Mouse (Mus musculus): Measurements from ENCODE around the gene Gripap1. TPM values are rescaled to one million over a fixed set of nuclear protein-coding genes. Genes with fewer than 3 reads are reported as not detected.
A peak's percentile ranks its signal among the peaks of the same experiment; 100 is the strongest.

The Gripap1 gene
- total RNA-seq (2021), result 10 to 100 TPM; 26.1 to 31.7 TPM
- long read RNA-seq, experiment 1, transcript Gripap1-203 (26 exons, 3,015 nt), result major isoform, 8 of 17 reads
- long read RNA-seq, experiment 1, partial matches to known transcripts, result 4 of 17 reads
- long read RNA-seq, experiment 1, other reads (novel, unspliced or antisense), result 3 of 17 reads
- long read RNA-seq, experiment 2, transcript Gripap1-203 (26 exons, 3,015 nt), result major isoform, 5 of 10 reads
- long read RNA-seq, experiment 2, partial matches to known transcripts, result 1 of 10 reads
- long read RNA-seq, experiment 2, other reads (novel, unspliced or antisense), result 0 of 10 reads

DNA sequence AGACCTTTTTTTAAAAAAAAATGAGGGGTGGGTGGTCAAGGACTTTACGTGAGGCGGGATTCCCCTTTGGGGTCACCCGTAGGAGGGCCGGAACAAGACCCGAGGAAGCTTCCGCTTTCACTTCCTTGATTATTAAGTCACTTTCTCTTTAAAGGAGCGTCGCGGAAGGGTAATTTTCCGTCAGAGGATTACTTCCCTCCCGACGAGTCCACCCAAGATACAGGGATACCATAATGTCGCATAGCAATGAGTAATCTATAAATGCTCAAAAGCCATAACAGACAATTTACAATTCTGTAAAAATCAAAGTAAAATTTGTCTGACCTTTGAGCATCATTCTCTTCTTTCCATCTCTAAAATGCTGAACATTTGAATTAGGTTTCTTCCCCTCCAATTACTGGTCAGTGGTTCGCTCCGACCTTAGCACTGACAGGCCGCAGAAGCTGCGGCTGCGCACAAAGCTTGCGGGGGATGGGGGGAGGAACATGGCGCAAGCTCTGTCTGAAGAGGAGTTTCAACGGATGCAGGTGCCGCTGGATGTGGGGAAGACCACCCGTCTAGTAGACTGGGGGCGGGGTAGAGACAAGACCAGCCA lies at the start of gene Gripap1:
Gripap1 (plus strand) TSS at position 224 of the 595 bp plus-strand sequence.
- intact Hi-C loops (cut with DNase I), result loop anchor here (5.0 kb wide), 1 partner anchor 32 kb away; no protein-coding TSS in a partner anchor
- peak; percentile 75 to 77 for DNase-seq

DNA sequence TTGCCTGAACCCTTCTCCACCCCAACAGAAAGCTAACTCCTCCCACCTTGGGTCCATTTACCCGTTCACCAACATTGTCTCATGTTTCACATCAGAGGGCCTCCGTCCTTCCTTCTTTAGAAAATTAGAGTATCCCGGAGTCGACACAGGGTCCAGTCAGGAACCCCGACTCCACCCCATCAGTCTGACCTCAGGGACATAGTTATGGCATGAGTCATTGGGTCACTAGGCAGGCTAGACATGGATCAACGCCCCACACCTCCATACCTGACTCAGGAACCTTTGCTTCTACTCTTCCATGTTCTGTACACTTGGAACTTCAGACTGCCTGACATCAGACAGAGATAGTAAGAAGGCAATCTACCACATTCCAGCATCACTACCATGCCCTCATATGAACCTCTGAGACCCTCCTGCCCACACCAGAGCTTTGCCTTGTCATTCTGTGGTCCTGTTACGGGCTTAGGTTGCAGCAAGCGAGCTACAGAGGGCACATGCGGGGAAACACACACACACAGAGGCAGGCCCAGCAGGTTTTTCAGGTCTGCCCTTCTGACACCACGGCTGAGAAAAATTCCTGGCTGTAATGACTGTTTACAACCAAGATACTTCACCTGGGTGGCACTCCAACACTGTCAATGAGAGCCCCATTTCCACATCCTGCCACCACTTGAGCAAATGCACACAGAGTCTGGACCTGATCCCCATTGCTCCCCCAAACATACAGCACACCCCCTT lies 49.3 kb upstream of the Gripap1 start:
- intact Hi-C loops (cut with DNase I), result no loop called here
- DNase-seq, result no peak

DNA sequence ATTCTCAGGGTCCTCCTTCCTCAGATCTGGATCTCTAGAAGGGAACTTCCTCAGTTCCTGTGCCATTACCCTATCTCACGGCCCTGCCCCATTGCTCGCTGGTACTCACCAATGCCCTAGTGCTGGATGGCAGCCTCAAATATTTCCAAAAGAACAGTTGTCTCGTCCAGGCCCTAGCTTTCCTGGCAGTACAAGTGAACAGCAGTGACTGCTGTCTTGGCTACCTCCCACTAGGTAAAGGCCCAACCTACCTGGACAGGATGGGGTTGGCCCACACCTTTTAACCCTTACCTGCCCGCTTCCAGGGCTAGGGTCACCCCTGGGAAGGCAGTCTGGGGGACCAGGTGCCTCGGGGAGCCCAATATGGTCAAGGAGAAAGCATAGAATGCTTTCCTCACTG lies 48.5 kb upstream of the Gripap1 start:
- intact Hi-C loops (cut with DNase I), result no loop called here
- no peak for DNase-seq

DNA sequence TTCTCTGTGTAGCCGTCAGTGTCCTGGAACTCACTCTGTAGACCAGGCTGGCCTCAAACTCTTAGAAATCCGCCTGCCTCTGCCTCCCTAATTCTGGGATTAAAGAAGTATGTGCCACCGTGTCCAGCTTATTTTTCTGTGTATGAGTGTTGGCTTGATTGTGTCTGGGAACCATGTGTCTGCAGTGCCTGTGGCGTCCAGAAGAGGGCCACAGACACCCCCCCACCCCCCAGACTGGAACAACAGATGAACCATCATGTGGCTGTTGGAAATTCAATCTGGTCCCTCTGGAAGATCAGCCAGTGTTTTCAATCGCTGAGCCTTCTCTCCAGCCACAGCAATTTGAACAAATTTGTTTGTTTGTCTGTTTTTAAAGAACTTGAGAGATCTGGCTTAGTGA lies 46.1 kb upstream of the Gripap1 start:
- DNase-seq, result no peak
- intact Hi-C loops (cut with DNase I), result no loop called here

DNA sequence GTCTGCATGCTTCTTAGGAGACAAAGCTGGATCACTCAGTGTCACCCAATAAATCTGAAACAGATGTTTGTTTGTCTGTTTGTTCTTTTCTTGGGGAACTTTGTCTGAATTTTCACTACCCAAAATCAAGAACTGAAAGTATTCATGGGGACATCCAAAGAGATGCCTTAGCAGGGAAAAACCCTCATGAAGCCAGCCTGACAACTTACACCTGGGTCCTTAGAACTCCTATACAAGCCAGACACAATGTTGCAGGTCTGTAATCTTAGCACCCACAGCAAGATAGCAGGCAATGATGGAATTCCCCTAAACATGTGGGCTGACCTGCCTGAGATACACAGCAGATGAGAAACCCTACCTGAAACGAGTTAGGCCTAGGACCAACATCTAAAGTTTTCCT lies 44.6 kb upstream of the Gripap1 start:
- intact Hi-C loops (cut with DNase I), result no loop called here
- DNase-seq, result no peak

DNA sequence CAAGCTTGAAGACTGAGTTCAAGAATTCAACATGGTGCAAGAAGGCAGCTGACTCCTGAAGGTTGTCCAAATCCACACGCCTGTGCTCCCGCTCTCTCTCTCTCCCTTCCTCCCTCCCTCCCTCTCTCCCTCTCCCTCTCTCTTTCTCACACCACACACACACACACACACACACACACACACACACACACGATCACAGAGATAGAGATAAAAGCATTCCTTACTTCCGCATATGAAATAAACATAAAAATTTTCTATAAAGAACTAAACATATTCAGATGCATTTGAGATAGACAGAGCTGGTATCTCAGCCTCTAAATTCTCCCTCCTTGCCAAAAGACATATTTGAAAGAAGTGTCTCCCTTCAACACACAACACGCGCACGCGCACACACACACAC lies 44.1 kb upstream of the Gripap1 start:
- no peak for DNase-seq
- intact Hi-C loops (cut with DNase I), result no loop called here

DNA sequence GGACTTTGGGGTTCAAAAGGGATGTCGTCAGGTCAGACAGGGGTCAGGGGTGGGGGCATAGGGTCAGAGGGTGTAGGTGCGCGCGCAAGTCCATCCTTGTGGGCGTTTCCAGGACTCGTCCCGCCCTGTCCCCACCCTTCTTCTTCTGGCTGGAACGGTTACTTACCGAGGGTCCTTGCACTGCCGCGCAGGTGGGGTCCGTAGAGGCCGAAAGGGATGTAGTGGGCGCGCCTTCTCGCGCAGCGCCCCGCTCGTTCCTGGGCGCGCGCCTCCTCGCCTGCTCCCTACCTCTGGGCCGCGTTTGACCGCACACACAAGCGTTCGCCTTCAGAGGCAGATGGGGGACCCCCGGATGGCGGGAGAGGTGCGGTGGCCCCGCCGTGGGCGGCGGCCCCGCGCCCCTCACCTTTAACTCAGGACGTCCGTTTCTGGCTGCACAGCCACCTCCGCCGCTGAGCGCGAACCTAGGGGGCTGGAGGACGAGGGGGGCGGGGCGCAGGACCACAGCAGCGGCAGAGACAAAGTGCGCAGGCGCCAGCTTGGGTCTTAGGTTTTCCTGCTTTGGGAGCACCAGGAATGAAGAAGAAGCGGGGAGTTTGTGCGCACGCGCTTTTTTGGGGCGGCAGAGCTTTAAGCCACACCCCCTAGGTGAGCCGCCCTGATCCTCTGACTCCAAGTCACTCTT lies 39.0 kb upstream of the Gripap1 start, which contains the start of gene Ccdc120:
Ccdc120 (minus strand) TSS at position 474 of the 685 bp plus-strand sequence.
- peak; percentile 52 to 64 for DNase-seq
- intact Hi-C loops (cut with DNase I), result no loop called here

DNA sequence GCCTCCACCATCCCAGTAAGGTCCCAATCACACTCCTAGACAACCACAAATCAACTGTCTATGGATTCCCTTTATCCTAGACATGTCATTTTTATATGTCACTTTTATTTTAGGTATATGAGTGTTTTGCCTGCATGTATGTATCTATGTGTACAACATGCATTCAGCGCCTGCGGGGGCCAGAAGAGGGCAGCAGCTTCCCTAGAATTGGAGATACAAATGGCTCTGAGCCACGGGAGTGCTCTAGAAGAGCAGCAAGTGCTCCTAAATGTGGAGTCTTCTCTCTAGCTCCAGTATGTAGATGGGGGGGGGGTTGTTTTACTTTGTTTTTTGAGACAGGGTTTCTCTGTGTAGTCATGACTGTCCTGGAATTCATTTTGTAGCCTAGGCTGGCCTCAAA lies 35.9 kb upstream of the Gripap1 start:
- intact Hi-C loops (cut with DNase I), result loop anchor here (1.0 kb wide), 1 partner anchor 23 kb away; no protein-coding TSS in a partner anchor
- peak in 1 of 2 experiments; percentile 21 for DNase-seq

DNA sequence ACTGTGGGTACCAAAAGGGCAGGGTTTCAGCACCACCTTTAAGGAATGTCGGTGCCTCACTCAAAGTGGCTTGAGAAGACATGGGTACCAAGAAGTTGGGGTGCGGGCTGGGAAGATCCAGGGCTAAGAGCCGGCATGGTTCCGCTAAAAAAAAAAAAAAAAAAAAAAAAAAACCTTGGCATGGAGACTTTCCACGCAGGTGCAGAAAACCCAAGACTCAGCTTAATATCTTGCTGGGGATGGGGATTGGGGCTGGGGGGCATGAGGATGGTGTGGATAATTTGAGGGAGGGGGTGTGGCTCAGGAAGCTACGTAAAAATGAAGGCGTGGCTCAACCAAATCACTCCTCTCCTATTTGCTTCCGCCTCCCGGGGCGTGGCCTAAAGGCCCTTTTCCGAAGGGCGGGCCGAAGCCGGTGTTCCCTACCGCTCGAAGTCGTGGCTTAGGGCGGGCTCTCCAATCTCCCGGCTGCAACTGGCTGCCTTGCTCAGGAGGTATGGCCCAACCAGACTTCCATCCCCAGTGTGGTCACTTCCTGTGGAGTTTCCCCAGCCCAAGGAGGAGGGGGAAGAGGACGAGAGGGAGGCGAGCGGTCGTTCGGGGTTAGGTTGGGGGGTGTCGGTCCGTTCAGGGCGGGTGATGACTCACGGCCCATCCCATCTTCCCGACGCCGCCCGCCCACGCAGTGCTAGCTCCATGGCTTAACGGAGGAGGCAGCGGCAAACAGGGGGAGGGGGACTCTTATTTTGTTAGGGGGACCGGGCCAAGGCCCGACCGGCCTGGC lies 27.2 kb upstream of the Gripap1 start, which contains the start of gene Tfe3:
Tfe3 (plus strand) TSS at position 424 of the 784 bp plus-strand sequence.
- DNase-seq, result peak; percentile 88 to 90

DNA sequence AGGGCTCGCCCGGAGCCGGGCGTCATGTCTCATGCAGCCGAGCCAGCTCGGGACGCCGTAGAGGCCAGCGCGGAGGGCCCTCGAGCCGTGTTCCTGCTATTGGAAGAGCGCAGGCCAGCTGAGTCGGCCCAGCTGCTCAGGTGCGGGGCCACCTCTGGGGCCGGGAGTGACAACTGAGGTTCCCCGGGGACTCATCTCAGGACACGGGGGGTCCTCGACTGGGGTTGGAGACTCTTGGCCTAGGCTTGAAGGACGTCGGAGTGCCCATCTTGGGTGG lies 26.7 kb upstream of the Gripap1 start:
- DNase-seq, result no peak
- intact Hi-C loops (cut with DNase I), result no loop called here

More for the DNA sequence above, 27.2 kb upstream of the Gripap1 start, which contains the start of gene Tfe3:
- intact Hi-C loops (cut with DNase I), result no loop called here

DNA sequence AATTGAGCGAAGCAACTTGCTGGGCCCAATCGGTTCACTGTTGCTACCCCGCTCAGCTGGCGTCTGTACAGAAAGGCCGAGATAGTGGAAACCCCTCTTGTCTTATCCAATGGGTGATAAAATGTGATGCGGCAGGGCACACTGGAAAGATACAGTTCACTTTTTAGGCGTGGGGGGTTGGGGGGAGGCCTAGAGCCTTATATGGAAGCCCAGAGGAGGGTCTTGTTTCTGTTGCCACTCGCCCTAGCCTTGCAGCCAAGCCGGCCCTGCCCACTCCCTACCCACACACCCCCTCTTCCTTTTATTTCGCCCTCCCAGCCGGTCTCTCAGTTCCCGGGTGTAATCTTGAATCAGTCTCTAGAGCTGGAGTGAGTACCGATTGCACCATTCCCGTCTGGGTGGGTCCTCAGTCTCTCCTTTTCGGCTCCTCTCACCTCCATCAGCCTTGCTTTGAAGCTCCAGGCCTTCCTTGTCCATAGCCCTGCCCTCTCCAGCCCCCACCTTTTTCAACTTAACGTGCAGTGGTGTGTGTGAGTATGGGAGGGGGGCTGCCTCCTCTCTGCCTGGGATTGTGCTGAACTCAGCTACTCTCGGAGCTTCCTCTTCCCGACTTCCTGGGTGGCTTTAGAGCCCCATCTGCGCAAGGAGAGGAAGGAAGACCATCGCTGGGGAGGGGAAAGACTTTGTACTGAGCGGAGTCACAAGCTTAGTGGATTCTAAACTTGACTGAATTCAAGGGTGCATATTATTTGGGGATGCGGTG lies 25.8 kb upstream of the Gripap1 start:
- intact Hi-C loops (cut with DNase I), result no loop called here
- peak; percentile 22 to 24 for DNase-seq

DNA sequence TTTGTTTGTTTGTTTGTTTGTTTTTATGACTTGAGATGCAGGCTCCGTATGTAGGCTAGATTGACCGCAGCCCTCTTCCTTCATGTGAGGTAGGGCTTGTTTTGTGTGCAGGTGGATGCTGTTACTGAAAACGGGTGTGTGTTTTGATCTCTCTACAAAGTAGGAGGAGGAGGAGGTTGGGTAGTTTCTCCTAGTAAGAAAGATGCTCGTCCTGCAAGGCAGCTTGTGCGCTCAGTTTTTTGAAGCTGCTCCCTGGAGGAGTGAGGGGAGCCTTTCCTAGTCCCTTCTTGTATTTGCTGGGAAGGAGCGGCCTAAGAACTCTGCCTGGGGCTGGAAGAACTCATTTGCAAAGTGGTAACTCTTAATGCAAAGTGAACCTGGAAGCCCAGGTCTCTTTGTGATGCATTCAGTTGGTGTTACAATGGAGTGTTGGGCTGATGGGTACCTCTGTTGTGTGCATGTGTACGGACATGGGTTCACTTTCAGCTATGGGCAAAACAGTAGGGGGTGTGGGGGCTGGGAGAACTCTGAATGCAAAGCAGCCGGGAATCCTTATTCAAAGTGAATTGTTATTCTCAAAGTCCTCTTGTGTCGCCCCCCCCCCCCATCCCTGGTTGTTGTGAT lies 24.8 kb upstream of the Gripap1 start:
- DNase-seq, result no peak
- intact Hi-C loops (cut with DNase I), result no loop called here

DNA sequence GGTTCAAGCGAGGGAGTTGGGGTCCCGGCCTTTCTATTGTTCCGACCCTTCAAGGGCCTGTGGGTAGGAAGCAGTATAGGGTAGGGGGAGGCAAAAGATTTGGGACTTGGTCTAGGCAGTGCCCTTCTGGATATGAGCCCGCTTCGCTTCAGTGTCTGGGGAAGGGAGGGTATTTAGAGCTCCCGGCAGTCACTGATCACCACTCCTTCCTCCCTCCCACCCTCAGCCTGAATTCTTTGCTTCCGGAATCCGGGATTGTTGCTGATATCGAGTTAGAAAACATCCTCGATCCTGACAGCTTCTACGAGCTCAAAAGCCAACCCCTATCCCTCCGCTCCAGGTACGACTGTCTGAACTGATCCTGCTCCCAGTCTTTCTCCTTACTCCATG lies 24.3 kb upstream of the Gripap1 start:
- no peak for DNase-seq
- intact Hi-C loops (cut with DNase I), result no loop called here

DNA sequence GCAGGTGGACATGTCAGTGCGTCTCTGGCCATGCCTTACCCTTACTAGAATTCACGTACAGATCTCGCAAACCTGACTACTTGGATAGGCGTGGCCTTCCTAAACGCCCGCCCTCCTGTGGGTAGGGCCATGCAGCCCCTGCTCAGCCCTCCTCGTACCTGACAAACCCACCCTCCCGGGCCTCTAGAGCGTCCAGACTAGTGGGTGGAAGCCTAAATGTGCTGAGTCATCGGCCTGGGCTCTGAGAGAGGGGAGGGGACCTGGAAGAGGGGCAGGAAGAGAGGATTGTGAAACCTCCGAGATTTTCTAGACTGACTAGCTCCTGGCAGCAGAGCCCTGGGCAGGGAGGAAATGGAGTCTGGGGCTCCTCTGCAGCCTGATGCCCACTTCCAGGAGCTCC lies 23.8 kb upstream of the Gripap1 start:
- peak in 1 of 2 experiments; percentile 40 for DNase-seq
- intact Hi-C loops (cut with DNase I), result no loop called here

DNA sequence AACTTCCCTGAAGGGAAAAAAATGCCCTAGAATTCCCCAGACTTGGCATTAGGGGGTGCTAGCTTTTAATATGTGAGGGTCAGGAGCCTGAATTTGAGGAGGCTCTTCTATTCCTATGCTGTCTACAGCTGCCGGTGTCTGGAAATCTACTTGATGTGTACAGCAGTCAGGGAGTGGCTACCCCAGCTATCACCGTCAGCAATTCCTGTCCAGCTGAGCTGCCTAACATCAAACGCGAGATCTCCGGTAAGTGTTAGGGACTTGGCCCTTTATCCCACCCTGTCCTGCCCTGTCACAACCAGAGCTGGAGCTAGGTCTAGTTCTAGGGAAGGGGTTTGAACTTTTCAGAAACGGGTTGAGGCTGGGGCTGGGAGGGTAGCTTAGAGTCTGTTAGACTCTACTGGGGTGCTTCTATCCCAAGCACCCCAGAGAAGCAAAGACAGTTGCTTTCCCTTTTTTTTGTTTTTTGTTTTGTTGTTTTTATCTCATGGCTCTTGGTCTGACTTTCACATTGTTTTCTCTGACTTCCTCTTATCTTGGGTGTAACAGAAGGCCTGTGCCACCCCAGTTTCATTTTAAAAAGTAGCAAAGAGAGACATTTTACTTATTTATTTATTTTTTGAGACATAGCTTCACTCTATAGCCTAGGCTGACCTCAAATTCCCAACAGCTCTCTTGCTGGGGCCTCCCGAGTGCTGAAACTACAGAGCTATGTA lies 20.1 kb upstream of the Gripap1 start:
- intact Hi-C loops (cut with DNase I), result no loop called here
- DNase-seq, result no peak

DNA sequence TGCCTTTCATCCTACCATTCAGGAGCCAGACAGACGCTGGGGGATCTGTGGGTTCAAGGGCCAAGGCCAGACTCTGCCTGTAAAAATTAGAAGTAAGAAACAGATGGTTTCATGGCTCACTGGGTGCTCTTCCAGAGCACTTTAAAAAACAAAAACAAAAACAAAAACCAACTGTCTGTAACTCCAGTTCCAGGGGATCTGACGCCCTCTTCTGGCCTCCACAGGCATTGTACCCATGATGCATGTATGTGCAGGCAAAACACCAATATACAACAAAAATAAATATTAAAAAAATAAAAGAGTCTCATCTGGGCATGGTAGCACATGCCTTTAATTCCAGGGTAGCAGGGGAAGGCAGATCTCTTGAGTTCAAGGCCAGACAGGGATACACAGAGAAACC lies 16.8 kb upstream of the Gripap1 start:
- intact Hi-C loops (cut with DNase I), result loop anchor here (2.0 kb wide), 1 partner anchor 14 kb away; no protein-coding TSS in a partner anchor
- DNase-seq, result no peak

DNA sequence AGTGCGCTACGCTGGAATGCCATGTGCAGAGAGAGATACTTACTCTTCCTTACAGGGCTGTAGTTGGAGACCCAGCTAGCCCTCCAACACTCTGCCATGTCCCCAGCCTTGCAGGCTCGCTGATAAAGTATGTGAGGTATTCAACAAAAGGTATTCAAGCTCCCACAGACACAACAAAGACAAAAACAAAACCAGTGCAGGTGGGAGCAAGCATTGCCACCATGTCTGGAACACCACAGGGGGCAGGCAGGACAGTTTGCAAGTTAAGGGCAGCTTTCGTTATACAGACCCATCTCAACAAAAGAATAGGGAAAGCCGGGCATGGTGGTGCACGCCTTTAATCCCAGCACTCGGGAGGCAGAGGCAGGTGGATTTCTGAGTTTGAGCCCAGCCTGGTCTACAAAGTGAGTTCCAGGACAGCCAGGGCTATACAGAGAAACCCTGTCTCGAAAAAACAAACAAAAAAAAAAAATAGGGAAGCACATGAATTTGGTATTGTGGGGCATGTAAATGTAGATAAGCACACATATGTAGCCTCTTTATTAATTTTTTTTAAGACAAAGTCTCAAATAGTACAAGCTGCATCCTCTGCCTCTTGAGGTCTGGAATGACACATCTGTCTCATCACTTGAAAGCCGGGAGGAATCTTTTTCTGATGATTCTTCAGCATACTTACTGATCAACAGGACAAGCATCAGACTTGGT lies 13.9 kb upstream of the Gripap1 start:
- intact Hi-C loops (cut with DNase I), result loop anchor here (1.0 to 5.0 kb wide), 2 partner anchors 22 to 43 kb away; no protein-coding TSS in a partner anchor
- no peak for DNase-seq
